9 mouse cellular contexts compared by ENCODE assay signal in genomic region chr11:49245634-49246415, GRCm38 (mm10). TPM values are rescaled to one million over a fixed set of nuclear protein-coding genes. Genes with fewer than 3 reads are reported as not detected.
DNase-seq lines count a peak whose midpoint lies in the region; ATAC-seq and TF ChIP-seq lines count a peak whose summit lies in the region.
"Had no signal": no experiment of that assay in that cellular context is flagged by ENCODE, and none has a peak within 500 bp of the region (broad histone marks: within the 10 kb centered on the region; RNA-seq: fewer than 3 reads in every experiment).

No protein-coding gene starts in this region.

- WGBS in hindbrain, embryonic 10.5 days = 41% methylated on average over 12 of the region's 12 CpGs
- 38% methylated on average over 12 of the region's 12 CpGs for WGBS in hindbrain, embryonic 11.5 days
- WGBS in intestine, embryonic 15.5 days = 32% methylated on average over 12 of the region's 12 CpGs
- WGBS in midbrain, postnatal 0 days = 33% methylated on average over 12 of the region's 12 CpGs

- no peak overlapping the region for H3K4me2 ChIP-seq in hindbrain, embryonic 11.5 days (replicated peaks; ENCODE audit: low read depth, low read length)
- H3K4me2 ChIP-seq in intestine, embryonic 15.5 days (replicated peaks) = peak overlapping the region; percentile 70
- H3K4me2 ChIP-seq in midbrain, postnatal 0 days (ENCODE audit: low read depth, low read length, poor library complexity, severe bottlenecking) = peak overlapping the region; percentile 62

- no peaks in the 10 kb centered on the region for H3K9me3 ChIP-seq in hindbrain, embryonic 10.5 days
- no peaks in the 10 kb centered on the region for H3K9me3 ChIP-seq in hindbrain, embryonic 11.5 days (ENCODE audit: control insufficient read depth, low read length)
- no peaks in the 10 kb centered on the region for H3K9me3 ChIP-seq in intestine, embryonic 15.5 days
- H3K9me3 ChIP-seq in midbrain, postnatal 0 days (ENCODE audit: low read length) = no peaks in the 10 kb centered on the region

- peaks cover 59% of the 10 kb centered on the region for H3K4me1 ChIP-seq in hindbrain, embryonic 10.5 days (replicated peaks)
- H3K4me1 ChIP-seq in hindbrain, embryonic 11.5 days (replicated peaks; ENCODE audit: control insufficient read depth, insufficient read depth, low read length) = no peaks in the 10 kb centered on the region; the same call in 1 of the 2 replicates
- H3K4me1 ChIP-seq in intestine, embryonic 15.5 days (replicated peaks) = peaks cover 35% of the 10 kb centered on the region
- peaks cover 5% of the 10 kb centered on the region; the same call in 1 of the 2 replicates for H3K4me1 ChIP-seq in midbrain, postnatal 0 days (ENCODE audit: insufficient read depth, low read length)

- H3K9ac ChIP-seq in hindbrain, embryonic 11.5 days (ENCODE audit: low read depth, low read length) = no peak overlapping the region
- no peak overlapping the region for H3K9ac ChIP-seq in intestine, embryonic 15.5 days
- H3K9ac ChIP-seq in midbrain, postnatal 0 days (replicated peaks; ENCODE audit: low read length, poor library complexity, severe bottlenecking) = no peak overlapping the region

- H3K27me3 ChIP-seq in hindbrain, embryonic 10.5 days (ENCODE audit: insufficient read depth, poor library complexity, severe bottlenecking) = no peaks in the 10 kb centered on the region
- H3K27me3 ChIP-seq in hindbrain, embryonic 11.5 days (ENCODE audit: control insufficient read depth, insufficient read depth, low read length) = no peaks in the 10 kb centered on the region
- H3K27me3 ChIP-seq in intestine, embryonic 15.5 days (replicated peaks) = no peaks in the 10 kb centered on the region
- no peaks in the 10 kb centered on the region for H3K27me3 ChIP-seq in midbrain, postnatal 0 days (ENCODE audit: insufficient read depth, low read length)

- no peaks in the 10 kb centered on the region for H3K36me3 ChIP-seq in hindbrain, embryonic 10.5 days
- H3K36me3 ChIP-seq in hindbrain, embryonic 11.5 days (ENCODE audit: control insufficient read depth, insufficient read depth, low read length) = no peaks in the 10 kb centered on the region
- no peaks in the 10 kb centered on the region for H3K36me3 ChIP-seq in intestine, embryonic 15.5 days
- no peaks in the 10 kb centered on the region for H3K36me3 ChIP-seq in midbrain, postnatal 0 days (ENCODE audit: insufficient read depth, low read length)

- DNase-seq in hindbrain, embryonic 10.5 days (ENCODE audit: low spot score) = no peak
- DNase-seq in hindbrain, embryonic 11.5 days (ENCODE audit: low spot score) = no peak
- DNase-seq in MN1 (ENCODE audit: low spot score) = peak; percentile 38
- DNase-seq in midbrain, postnatal 0 days (ENCODE audit: low spot score) = no peak
- no peak for DNase-seq in thymus, postnatal 4 days
- no peak for DNase-seq in adrenal gland, postnatal 4 days (ENCODE audit: low spot score in 2 of 2)
- DNase-seq in layer of hippocampus, adult 8-10 months (ENCODE audit: low spot score in 2 of 2) = no peak

- no peak for ATAC-seq in hindbrain, embryonic 11.5 days (ENCODE audit: low FRiP score)
- no peak for ATAC-seq in intestine, embryonic 15.5 days
- no peak for ATAC-seq in midbrain, postnatal 0 days (ENCODE audit: low FRiP score)

- no peak overlapping the region for H3K27ac ChIP-seq in hindbrain, embryonic 10.5 days
- no peak overlapping the region for H3K27ac ChIP-seq in hindbrain, embryonic 11.5 days (ENCODE audit: low read depth, low read length)
- H3K27ac ChIP-seq in intestine, embryonic 15.5 days = peak overlapping the region; percentile 62
- no peak overlapping the region for H3K27ac ChIP-seq in midbrain, postnatal 0 days (ENCODE audit: low read depth, low read length)

- TF ChIP-seq CTCF in midbrain, postnatal 0 days (IDR thresholded peaks at IDR 0.05) = no peak

- H3K4me3 ChIP-seq in hindbrain, embryonic 10.5 days = peak overlapping the region; percentile 67
- no peak overlapping the region for H3K4me3 ChIP-seq in hindbrain, embryonic 11.5 days (ENCODE audit: low read depth, low read length)
- H3K4me3 ChIP-seq in intestine, embryonic 15.5 days (replicated peaks) = peak overlapping the region; percentile 29
- H3K4me3 ChIP-seq in midbrain, postnatal 0 days (ENCODE audit: low read depth, low read length) = no peak overlapping the region

RNA-seq across cellular contexts. Expression of gene Mgat1, which starts 1.8 kb away (rescaled TPM):
- polyA plus RNA-seq in hindbrain, embryonic 10.5 days (2016; fragmentation: Nextera tagmentation; extraction: Ambion mirVana) = 39.9 and 43.2 TPM in 2 replicates
- 28.7 and 31.0 TPM in 2 replicates for polyA plus RNA-seq in hindbrain, embryonic 11.5 days (2014; fragmentation: Nextera tagmentation; extraction: Ambion mirVana)
- 53.5 and 61.2 TPM in 2 replicates for polyA plus RNA-seq in intestine, embryonic 15.5 days (2015; fragmentation: Nextera tagmentation; extraction: Ambion mirVana)
- total RNA-seq in midbrain, postnatal 0 days (2014; rRNA removed) = 88.1 and 102 TPM in 2 replicates
- 33.9 and 35.4 TPM in 2 replicates for polyA plus RNA-seq in midbrain, postnatal 0 days (2015; fragmentation: Nextera tagmentation; extraction: Ambion mirVana)
- total RNA-seq in adrenal gland, postnatal 4 days (2021) = 100 to 1,000 TPM; 104 to 109 TPM
- total RNA-seq in layer of hippocampus, adult 8-10 months (2022) = 10 to 100 TPM; 56.4 to 63.2 (median 59.5) TPM

RNA-seq across cellular contexts. Expression of gene Olfr1393, which starts 32.3 kb away (rescaled TPM):
- not detected in 2 replicates for polyA plus RNA-seq in hindbrain, embryonic 10.5 days (2016; fragmentation: Nextera tagmentation; extraction: Ambion mirVana)
- polyA plus RNA-seq in hindbrain, embryonic 11.5 days (2014; fragmentation: Nextera tagmentation; extraction: Ambion mirVana) = not detected in 2 replicates
- not detected in 2 replicates for polyA plus RNA-seq in intestine, embryonic 15.5 days (2015; fragmentation: Nextera tagmentation; extraction: Ambion mirVana)
- 0.19 and 1.4 TPM in 2 replicates for total RNA-seq in midbrain, postnatal 0 days (2014; rRNA removed)
- polyA plus RNA-seq in midbrain, postnatal 0 days (2015; fragmentation: Nextera tagmentation; extraction: Ambion mirVana) = 0.21 TPM in 1 of 2 replicates, not detected in the other
- total RNA-seq in adrenal gland, postnatal 4 days (2021) = under 1 TPM; 0.20 to 0.36 TPM
- not detected for total RNA-seq in layer of hippocampus, adult 8-10 months (2022)
- total RNA-seq: layer of hippocampus, adult 18-20 months had no signal

RNA-seq across cellular contexts. Expression of gene Olfr1392, which starts 39.3 kb away (rescaled TPM):
- 0.10 TPM in 1 of 2 replicates, not detected in the other for polyA plus RNA-seq in hindbrain, embryonic 10.5 days (2016; fragmentation: Nextera tagmentation; extraction: Ambion mirVana)
- polyA plus RNA-seq in hindbrain, embryonic 11.5 days (2014; fragmentation: Nextera tagmentation; extraction: Ambion mirVana) = not detected in 2 replicates
- not detected in 2 replicates for polyA plus RNA-seq in intestine, embryonic 15.5 days (2015; fragmentation: Nextera tagmentation; extraction: Ambion mirVana)
- 0.52 and 0.60 TPM in 2 replicates for total RNA-seq in midbrain, postnatal 0 days (2014; rRNA removed)
- 0.14 TPM in 1 of 2 replicates, not detected in the other for polyA plus RNA-seq in midbrain, postnatal 0 days (2015; fragmentation: Nextera tagmentation; extraction: Ambion mirVana)
- total RNA-seq in adrenal gland, postnatal 4 days (2021) = under 1 TPM in 1 of 2 experiments, not detected in 1; 0.20 TPM
- not detected for total RNA-seq in layer of hippocampus, adult 8-10 months (2022)

RNA-seq across cellular contexts. Expression of gene Zfp62, which starts 42.7 kb away (rescaled TPM):
- polyA plus RNA-seq in hindbrain, embryonic 10.5 days (2016; fragmentation: Nextera tagmentation; extraction: Ambion mirVana) = 28.7 and 43.2 TPM in 2 replicates
- polyA plus RNA-seq in hindbrain, embryonic 11.5 days (2014; fragmentation: Nextera tagmentation; extraction: Ambion mirVana) = 59.0 and 63.2 TPM in 2 replicates
- 24.4 and 28.6 TPM in 2 replicates for polyA plus RNA-seq in intestine, embryonic 15.5 days (2015; fragmentation: Nextera tagmentation; extraction: Ambion mirVana)
- total RNA-seq in midbrain, postnatal 0 days (2014; rRNA removed) = 25.6 and 40.2 TPM in 2 replicates
- 26.0 and 26.6 TPM in 2 replicates for polyA plus RNA-seq in midbrain, postnatal 0 days (2015; fragmentation: Nextera tagmentation; extraction: Ambion mirVana)
- 10 to 100 TPM; 47.3 to 48.7 TPM for total RNA-seq in adrenal gland, postnatal 4 days (2021)
- 10 to 100 TPM; 42.5 to 60.7 (median 52.8) TPM for total RNA-seq in layer of hippocampus, adult 8-10 months (2022)

RNA-seq across cellular contexts. Expression of gene Olfr10, which starts 58.7 kb away (rescaled TPM):
- polyA plus RNA-seq in hindbrain, embryonic 10.5 days (2016; fragmentation: Nextera tagmentation; extraction: Ambion mirVana) = not detected in 2 replicates
- not detected in 2 replicates for polyA plus RNA-seq in hindbrain, embryonic 11.5 days (2014; fragmentation: Nextera tagmentation; extraction: Ambion mirVana)
- polyA plus RNA-seq in intestine, embryonic 15.5 days (2015; fragmentation: Nextera tagmentation; extraction: Ambion mirVana) = not detected in 2 replicates
- total RNA-seq in midbrain, postnatal 0 days (2014; rRNA removed) = 0.09 TPM in 1 of 2 replicates, not detected in the other
- polyA plus RNA-seq in midbrain, postnatal 0 days (2015; fragmentation: Nextera tagmentation; extraction: Ambion mirVana) = not detected in 2 replicates
- not detected for total RNA-seq in adrenal gland, postnatal 4 days (2021)
- not detected for total RNA-seq in layer of hippocampus, adult 8-10 months (2022)
- total RNA-seq: layer of hippocampus, adult 18-20 months had no signal

Comparison
In these comparisons a context has a peak if more than half of its experiments do, and no peak if none do; other contexts are left out.
1. H3K4me3 ChIP-seq: peak in hindbrain, embryonic 10.5 days (single experiment) and intestine, embryonic 15.5 days (single experiment); none in hindbrain, embryonic 11.5 days (single experiment) and midbrain, postnatal 0 days (single experiment).